Mouse (Mus musculus) hindbrain, embryonic 15.5 days (tissue): ENCODE data around the gene Herpud1. TPM values are rescaled to one million over a fixed set of nuclear protein-coding genes. Genes with fewer than 3 reads are reported as not detected.

Experiments
- ATAC-seq: fragments of 200-750 bp; cut with Nextera tagmentation; 2 replicates; pipeline ENCODE4 v1.8.0; 2017; ENCODE audit warnings: low read depth, moderate number of reproducible peaks, moderate TSS enrichment; ENCODE audit not compliant: low FRiP score
- H3K27ac ChIP-seq: fragments of 300-500 bp; sonication (generic); replicated peaks from 2 replicates; pipeline ENCODE4 v1.5.1; 2015; ENCODE audit warnings: mild to moderate bottlenecking, inconsistent platforms
- H3K27me3 ChIP-seq: fragments of 300-500 bp; sonication (generic); 2 replicates; pipeline ENCODE4 v1.6.1; 2015; ENCODE audit warnings: control low read depth, inconsistent platforms
- H3K36me3 ChIP-seq: fragments of 300-500 bp; sonication (generic); 2 replicates; pipeline ENCODE4 v1.6.1; 2015; ENCODE audit warnings: control low read depth, inconsistent platforms
- H3K4me1 ChIP-seq: fragments of 300-500 bp; sonication (generic); replicated peaks from 2 replicates; pipeline ENCODE4 v1.6.1; 2015; ENCODE audit warnings: control low read depth, inconsistent platforms
- H3K4me2 ChIP-seq: fragments of 300-500 bp; sonication (generic); 2 replicates; pipeline ENCODE4 v1.6.1; 2015; ENCODE audit warnings: moderate library complexity, mild to moderate bottlenecking, inconsistent platforms
- H3K4me3 ChIP-seq: fragments of 300-500 bp; sonication (generic); 2 replicates; pipeline ENCODE4 v1.5.1; 2015; ENCODE audit warnings: mild to moderate bottlenecking, inconsistent platforms
- H3K9ac ChIP-seq: fragments of 300-500 bp; sonication (generic); 2 replicates; pipeline ENCODE4 v1.6.1; 2015; ENCODE audit warnings: inconsistent platforms
- H3K9me3 ChIP-seq: fragments of 300-500 bp; sonication (generic); 2 replicates; pipeline ENCODE4 v1.6.1; 2016; ENCODE audit warnings: control low read depth, inconsistent platforms
- WGBS: fragments of 180-500 bp; shearing (Covaris S2); methylation state at CpG from one replicate; pipeline ENCODE4 v1.1.7; 2015; 5-methylcytosine and 5-hydroxymethylcytosine counted together
- polyA plus RNA-seq: library from polyadenylated mRNA; unstranded; fragments of >200 nt; fragmentation: Nextera tagmentation; extraction: Ambion mirVana; gene quantifications from 2 replicates; pipeline ENCODE4 v1.2.1, GENCODE M21; 2015

The Herpud1 gene
- polyA plus RNA-seq, 1 experiment from 2014 or later: 72.2 TPM

DNA sequence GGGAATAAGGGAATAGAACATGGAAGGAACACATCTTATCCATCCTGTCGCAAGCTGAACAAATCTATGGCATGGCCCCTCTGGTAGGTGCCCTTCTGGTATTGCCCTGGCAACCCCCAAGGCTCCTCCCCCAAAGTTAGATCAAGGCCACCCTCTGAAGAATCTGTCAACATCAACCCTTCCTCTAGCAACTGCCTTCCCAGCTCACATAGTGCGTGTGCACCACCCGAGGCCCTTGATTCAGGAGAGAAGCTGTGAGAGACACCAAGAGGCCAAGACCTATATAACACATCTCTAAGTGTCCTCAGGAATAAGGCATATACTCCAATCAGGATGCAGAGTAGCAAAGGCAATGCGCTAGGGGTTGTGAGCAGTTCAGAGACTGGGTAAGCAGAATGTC lies 36.0 kb downstream of the Herpud1 start:
- Histone ChIP-seq H3K27me3 (no peaks in the 10 kb centered on the region), H3K4me2 (no peak overlapping the region), H3K4me3 (no peak overlapping the region), H3K9me3 (no peaks in the 10 kb centered on the region), H3K4me1 (no peaks in the 10 kb centered on the region), H3K36me3 (no peaks in the 10 kb centered on the region), H3K27ac (no peak overlapping the region), H3K9ac (no peak overlapping the region)
- WGBS: 92% methylated on average over 4 of the region's 4 CpGs
- ATAC-seq: no peak

DNA sequence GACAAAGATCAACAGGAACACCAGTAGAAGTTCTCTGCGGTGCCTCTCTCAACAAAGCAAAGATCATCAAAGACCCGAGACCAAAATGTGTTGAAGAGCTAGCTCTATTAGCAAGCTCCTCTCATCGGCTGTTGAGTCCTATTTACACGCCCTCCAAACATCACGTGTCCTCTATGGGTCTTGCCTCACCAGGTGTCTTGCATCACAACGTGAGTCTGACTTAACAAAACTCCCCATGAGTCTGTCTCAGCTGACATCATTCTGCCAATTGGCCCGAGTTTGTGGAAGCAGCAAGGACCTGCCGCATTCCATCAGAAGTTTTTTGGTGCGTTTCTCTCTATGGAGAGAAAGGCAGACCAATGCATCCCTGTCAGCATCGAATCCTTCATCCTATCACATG lies 41.7 kb downstream of the Herpud1 start:
- H3K9me3 ChIP-seq: no peaks in the 10 kb centered on the region
- no peak overlapping the region for H3K9ac ChIP-seq
- H3K4me1 ChIP-seq: no peaks in the 10 kb centered on the region
- H3K27me3 ChIP-seq: no peaks in the 10 kb centered on the region
- no peak overlapping the region for H3K4me3 ChIP-seq
- H3K27ac ChIP-seq: no peak overlapping the region
- 77% methylated on average over 10 of the region's 10 CpGs for WGBS
- no peak for ATAC-seq
- no peak overlapping the region for H3K4me2 ChIP-seq
- H3K36me3 ChIP-seq: no peaks in the 10 kb centered on the region

DNA sequence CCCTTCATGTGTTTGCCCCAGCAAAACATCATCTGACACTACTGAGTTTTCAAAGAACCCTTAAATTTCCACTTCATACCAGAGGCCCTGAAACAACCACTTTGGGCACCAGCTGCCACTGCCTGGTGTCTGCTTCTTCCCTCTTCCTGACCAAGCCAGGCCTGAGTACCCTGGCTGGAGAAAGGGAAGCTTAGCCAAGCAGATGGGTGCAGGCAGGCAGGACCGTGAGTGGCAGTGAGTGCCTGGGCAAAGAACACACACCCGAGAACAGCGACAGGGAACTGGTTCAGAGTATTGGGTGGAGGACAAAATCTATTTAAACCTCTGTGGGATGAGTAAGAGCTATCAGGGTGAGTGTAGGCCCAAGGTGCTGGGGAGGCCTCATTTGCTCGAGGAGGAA lies 42.2 kb downstream of the Herpud1 start:
- H3K27ac ChIP-seq: no peak overlapping the region
- H3K4me3 ChIP-seq: no peak overlapping the region
- ATAC-seq: no peak
- no peaks in the 10 kb centered on the region for H3K4me1 ChIP-seq
- no peak overlapping the region for H3K9ac ChIP-seq
- H3K9me3 ChIP-seq: no peaks in the 10 kb centered on the region
- H3K4me2 ChIP-seq: no peak overlapping the region
- WGBS: 89% methylated on average over 4 of the region's 4 CpGs
- 0 out of 2 replicates have a peak, but pooled peaks cover under 1% of the 10 kb centered on the region for H3K27me3 ChIP-seq
- H3K36me3 ChIP-seq: no peaks in the 10 kb centered on the region

DNA sequence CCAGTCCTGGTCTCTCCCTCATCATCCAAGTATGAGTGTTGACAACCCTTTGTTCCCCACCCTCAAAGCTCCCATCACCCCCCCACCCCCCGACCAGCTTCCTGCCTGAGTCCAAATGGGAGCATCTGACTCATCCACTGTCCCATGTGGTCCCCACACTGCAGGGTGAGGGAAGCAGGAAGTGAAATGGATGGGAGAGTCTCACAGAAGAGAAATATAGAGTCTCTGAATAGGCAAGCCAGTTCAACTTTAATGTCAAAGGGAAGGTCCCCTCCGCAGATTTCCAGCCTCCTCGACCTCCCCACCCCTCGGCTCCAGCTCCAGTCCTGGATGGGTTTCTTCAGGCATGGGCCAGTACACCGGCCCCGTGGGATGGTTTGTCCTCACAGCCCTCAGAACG lies 43.1 kb downstream of the Herpud1 start:
- H3K36me3 ChIP-seq: no peaks in the 10 kb centered on the region
- peaks cover 7% of the 10 kb centered on the region for H3K4me1 ChIP-seq
- no peak overlapping the region for H3K4me2 ChIP-seq
- H3K9me3 ChIP-seq: no peaks in the 10 kb centered on the region
- 85% methylated on average over 7 of the region's 7 CpGs for WGBS
- H3K27me3 ChIP-seq: peaks cover 8% of the 10 kb centered on the region; the same call in 1 of the 2 replicates
- ATAC-seq: no peak
- no peak overlapping the region for H3K4me3 ChIP-seq
- no peak overlapping the region for H3K27ac ChIP-seq
- no peak overlapping the region for H3K9ac ChIP-seq

DNA sequence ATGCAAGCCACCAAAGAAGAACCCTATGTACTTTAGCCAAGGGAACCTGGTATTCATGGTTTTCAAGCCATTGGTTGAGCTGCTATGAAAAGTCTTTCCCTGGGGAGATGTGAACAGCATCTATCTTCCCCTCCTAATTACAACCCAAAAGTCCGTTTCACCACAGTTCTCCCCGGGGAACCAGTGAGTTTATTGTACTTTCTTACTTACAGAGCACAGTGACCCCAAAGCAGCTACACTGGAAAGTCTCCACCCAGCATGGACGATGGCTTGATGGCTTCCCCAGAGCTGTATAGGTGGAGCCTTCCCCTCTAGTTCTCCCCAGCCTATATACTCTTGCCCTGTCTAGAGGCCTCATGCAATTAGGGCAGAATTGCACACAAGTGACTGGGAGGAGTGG lies 46.0 kb downstream of the Herpud1 start:
- H3K27me3 ChIP-seq: peaks cover 8% of the 10 kb centered on the region; the same call in 1 of the 2 replicates
- no peak overlapping the region for H3K27ac ChIP-seq
- no peak overlapping the region for H3K4me3 ChIP-seq
- no peaks in the 10 kb centered on the region for H3K36me3 ChIP-seq
- H3K9me3 ChIP-seq: no peaks in the 10 kb centered on the region
- no peak overlapping the region for H3K9ac ChIP-seq
- WGBS: 78% methylated on average over 3 of the region's 3 CpGs
- H3K4me2 ChIP-seq: no peak overlapping the region
- no peak for ATAC-seq
- peaks cover 9% of the 10 kb centered on the region for H3K4me1 ChIP-seq

DNA sequence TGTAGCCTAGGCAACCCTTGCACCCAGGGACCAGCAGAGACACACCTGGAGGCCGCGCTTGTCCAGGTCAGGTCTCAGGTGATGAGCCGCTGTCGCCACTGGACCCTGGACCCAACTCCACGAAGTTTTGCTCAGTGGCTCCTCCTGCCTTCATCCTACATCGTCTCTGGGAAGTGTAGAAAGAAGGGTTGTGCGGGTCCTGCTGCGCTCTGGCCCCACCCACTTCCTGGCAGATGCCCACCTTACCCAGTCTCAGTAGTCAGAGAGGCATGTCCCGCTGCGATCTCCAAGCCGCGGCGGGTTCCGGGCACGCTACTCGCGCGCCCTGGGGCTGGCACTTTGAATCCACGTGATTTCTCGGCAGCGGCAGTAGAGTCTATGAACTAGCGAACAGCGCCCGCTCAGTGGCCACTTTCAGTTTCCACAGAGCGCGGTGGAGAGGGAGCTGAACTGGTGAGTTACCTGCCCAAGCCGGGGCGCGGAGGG lies 47.8 kb downstream of the Herpud1 start, which contains the start of gene Nlrc5:
Gene Nlrc5 (plus strand): TSS at position 376 of the 486 bp plus-strand sequence.
- Histone ChIP-seq H3K9ac (no peak within 1 kb of the TSS; the same call in 1 of the 2 replicates), H3K27ac (no peak within 1 kb of the TSS), H3K9me3 (no peaks in the 10 kb centered on the region), H3K4me1 (peaks cover 9% of the 10 kb centered on the region), H3K36me3 (no peaks in the 10 kb centered on the region), H3K4me3 (peak within 1 kb of the TSS; percentile 45), H3K4me2 (peak within 1 kb of the TSS; percentile 91), H3K27me3 (peaks cover 8% of the 10 kb centered on the region; the same call in 1 of the 2 replicates)
- ATAC-seq: no peak
- 2% methylated on average over 29 of the region's 29 CpGs for WGBS

DNA sequence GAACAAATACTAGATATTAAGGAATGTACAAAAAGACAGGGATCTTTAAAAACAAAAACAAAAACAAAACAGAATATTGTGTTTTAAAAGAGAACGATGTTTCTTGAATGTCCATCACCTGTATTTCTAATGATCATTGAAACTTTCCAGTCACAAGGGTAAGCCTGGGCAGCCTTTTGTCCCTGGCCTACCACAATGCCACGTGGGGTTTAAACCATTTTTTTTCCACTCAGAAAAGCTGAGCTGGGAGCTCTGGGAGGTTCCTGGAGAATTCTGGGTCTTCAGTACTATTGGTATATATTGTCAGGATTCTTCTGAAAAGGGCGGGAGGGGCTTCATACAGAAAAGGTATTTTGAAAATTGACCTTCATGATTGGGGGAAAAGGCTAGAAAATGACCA lies 48.7 kb downstream of the Herpud1 start:
- Histone ChIP-seq H3K4me2 (no peak overlapping the region), H3K9me3 (no peaks in the 10 kb centered on the region), H3K27me3 (peaks cover 8% of the 10 kb centered on the region; the same call in 1 of the 2 replicates), H3K4me3 (no peak overlapping the region), H3K4me1 (peaks cover 9% of the 10 kb centered on the region), H3K9ac (no peak overlapping the region), H3K36me3 (no peaks in the 10 kb centered on the region), H3K27ac (no peak overlapping the region)
- no peak for ATAC-seq
- WGBS: 81% methylated on average over 3 of the region's 3 CpGs

DNA sequence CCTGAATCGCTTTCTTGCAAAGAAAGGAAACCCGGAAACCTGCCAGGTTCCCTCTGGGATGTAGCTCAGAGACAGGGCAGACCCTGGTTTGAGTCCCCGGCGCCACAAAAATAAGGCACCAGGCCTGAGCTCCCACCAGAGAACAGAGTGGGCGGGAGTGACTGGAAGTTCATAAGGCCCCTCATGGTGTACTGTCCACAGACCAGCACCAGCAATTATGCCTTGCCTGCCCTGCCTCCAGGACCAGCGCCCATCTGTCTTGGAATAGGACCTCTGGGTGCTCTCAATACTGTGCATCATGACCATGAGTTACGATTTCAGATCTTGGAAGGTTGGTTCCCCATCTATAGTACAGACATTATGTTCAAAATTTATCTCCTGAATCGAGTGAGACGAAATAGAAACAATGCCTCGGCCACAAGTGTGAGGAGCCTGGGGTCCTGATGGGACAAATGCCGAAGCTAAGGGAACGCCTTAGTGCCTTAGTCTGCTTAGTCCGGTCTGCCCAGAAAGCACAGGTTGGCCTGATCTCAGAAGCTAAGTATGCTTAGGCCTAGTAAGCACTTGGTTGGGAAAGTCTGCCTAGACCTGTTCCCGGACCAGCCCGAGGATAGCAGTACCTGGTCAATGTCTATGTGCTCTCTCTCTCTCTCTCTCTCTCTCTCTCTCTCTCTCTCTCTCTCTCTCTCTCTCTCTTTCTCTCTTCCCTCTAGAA lies 49.3 kb downstream of the Herpud1 start:
- no peak for ATAC-seq

DNA sequence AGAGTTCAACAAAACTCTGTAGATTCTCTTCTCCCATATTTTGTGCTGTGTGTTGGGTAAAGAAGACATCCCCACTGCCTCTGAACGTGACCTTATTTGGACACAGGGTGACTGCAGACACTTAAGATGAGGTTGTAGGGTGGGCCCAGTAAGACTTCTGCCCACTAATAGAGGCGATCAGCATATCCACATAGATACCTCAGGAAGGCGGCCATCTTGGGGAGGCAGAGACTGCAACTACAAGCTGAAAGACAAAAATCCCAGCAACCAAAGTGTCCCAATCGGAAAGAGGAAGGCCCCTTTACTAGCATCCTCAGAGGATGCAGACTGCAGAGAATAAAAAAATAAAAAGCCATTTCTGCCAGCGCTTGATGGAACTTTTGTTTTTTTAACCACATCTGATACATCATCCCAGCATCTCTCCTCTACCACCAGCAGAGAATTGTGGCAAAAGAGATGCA lies 49.9 kb downstream of the Herpud1 start:
- Histone ChIP-seq H3K4me2 (no peak overlapping the region), H3K27ac (no peak overlapping the region), H3K27me3 (peaks cover 8% of the 10 kb centered on the region; the same call in 1 of the 2 replicates), H3K4me3 (no peak overlapping the region), H3K36me3 (no peaks in the 10 kb centered on the region), H3K9ac (no peak overlapping the region), H3K9me3 (no peaks in the 10 kb centered on the region), H3K4me1 (peaks cover 9% of the 10 kb centered on the region)
- no peak for ATAC-seq
- 89% methylated on average over 5 of the region's 5 CpGs for WGBS

More for the DNA sequence above, 49.3 kb downstream of the Herpud1 start:
- Histone ChIP-seq H3K4me3 (no peak overlapping the region), H3K4me2 (no peak overlapping the region), H3K4me1 (peaks cover 9% of the 10 kb centered on the region), H3K9ac (no peak overlapping the region), H3K27me3 (peaks cover 8% of the 10 kb centered on the region; the same call in 1 of the 2 replicates), H3K9me3 (no peaks in the 10 kb centered on the region), H3K36me3 (no peaks in the 10 kb centered on the region), H3K27ac (no peak overlapping the region)
- 95% methylated on average over 15 of the region's 15 CpGs for WGBS

DNA sequence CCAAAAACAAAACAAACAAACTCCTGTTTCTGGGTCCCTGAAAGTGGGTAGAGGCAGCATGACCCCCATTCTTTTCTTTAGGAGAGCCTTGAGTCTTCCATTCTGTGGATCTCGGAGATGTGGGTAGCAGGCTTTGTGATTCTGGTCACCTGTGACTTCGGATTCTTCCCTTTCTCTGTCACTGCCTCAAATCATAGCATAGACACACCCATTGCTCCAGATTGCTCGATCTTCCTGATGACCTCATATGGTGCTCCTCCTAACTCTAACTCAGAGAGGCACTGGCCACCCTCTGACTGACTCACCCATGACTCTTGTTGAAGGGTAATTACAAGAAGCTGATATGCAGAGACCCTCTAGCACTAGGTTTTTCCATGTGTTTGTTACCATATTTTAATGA lies 50.7 kb downstream of the Herpud1 start:
- 80% methylated on average over 3 of the region's 3 CpGs for WGBS

DNA sequence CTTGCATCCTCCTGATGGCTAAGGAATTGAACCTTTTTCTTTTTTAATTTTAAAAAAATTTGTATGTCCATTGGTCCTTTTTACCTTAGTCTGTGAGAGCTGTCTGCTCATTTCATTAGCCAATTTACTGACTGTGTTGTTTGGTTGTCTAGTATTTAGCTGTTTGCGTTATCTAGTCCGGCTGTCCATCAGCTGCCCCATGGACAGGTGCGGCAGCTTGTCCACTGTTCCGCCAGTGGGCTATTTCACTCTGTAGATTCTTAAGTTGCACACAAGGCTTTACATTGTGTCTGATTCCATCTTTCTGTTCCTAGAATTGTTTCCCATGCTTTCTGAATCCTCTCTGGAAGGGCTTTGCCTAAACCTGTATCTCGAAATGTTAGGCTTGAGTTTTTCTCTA lies 52.4 kb downstream of the Herpud1 start:
- Histone ChIP-seq H3K27me3 (peaks cover 5% of the 10 kb centered on the region; the same call in 1 of the 2 replicates), H3K4me3 (no peak overlapping the region), H3K9me3 (no peaks in the 10 kb centered on the region), H3K4me2 (no peak overlapping the region), H3K27ac (no peak overlapping the region), H3K9ac (no peak overlapping the region), H3K36me3 (no peaks in the 10 kb centered on the region), H3K4me1 (peaks cover 8% of the 10 kb centered on the region)
- 93% methylated on average over 5 of the region's 5 CpGs for WGBS
- no peak for ATAC-seq

More for the DNA sequence above, 50.7 kb downstream of the Herpud1 start:
- Histone ChIP-seq H3K27ac (no peak overlapping the region), H3K36me3 (no peaks in the 10 kb centered on the region), H3K27me3 (peaks cover 8% of the 10 kb centered on the region; the same call in 1 of the 2 replicates), H3K4me1 (peaks cover 9% of the 10 kb centered on the region), H3K4me3 (no peak overlapping the region), H3K9me3 (no peaks in the 10 kb centered on the region), H3K9ac (no peak overlapping the region), H3K4me2 (no peak overlapping the region)
- ATAC-seq: no peak

DNA sequence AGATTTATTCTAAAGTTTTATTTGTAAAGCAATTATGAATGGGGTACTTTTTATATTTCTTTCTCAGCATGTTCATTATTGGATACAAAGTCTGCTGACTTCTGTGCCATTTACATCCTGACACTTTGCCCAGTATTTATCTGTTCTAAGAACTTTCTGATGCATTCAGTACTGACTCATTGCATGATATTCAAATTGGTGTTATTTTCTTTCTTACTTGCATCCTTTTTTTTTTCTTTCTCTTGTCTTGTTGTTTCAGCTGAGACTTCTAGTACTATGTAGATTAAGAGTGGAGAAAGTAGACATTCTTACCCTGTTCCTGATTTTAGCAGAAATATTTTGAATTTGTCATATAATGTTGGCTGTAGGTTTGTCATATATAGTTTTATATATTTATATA lies 53.5 kb downstream of the Herpud1 start:
- Histone ChIP-seq H3K36me3 (no peaks in the 10 kb centered on the region), H3K4me1 (no peaks in the 10 kb centered on the region), H3K9ac (no peak overlapping the region), H3K4me2 (no peak overlapping the region), H3K4me3 (no peak overlapping the region), H3K27ac (no peak overlapping the region), H3K9me3 (no peaks in the 10 kb centered on the region), H3K27me3 (no peaks in the 10 kb centered on the region)
- ATAC-seq: no peak
